Mouse (Mus musculus): ENCODE data around the gene 1700029F12Rik. TPM values are rescaled to one million over a fixed set of nuclear protein-coding genes. Genes with fewer than 3 reads are reported as not detected.

1700029F12Rik gene
- polyA plus RNA-seq, 1 experiment from 2014 or later, result not detected

GRCm38 (mm10) chr13:97014366-97014765, 19.8 kb downstream of the 1700029F12Rik start:
- H3K4me2 ChIP-seq (replicated peaks; ENCODE audit: low read depth, low read length), result no peak overlapping the region
- no peaks in the 10 kb centered on the region for H3K27me3 ChIP-seq (ENCODE audit: control insufficient read depth, insufficient read depth, low read length)
- WGBS, result 78% methylated on average over 4 of the region's 4 CpGs
- H3K4me3 ChIP-seq (ENCODE audit: low read depth, low read length), result no peak overlapping the region
- ATAC-seq (ENCODE audit: insufficient number of reproducible peaks, insufficient read depth, low FRiP score, low read depth), result no peak
- H3K4me1 ChIP-seq (ENCODE audit: control insufficient read depth, insufficient read depth, low read length), result no peaks in the 10 kb centered on the region
- no peaks in the 10 kb centered on the region for H3K36me3 ChIP-seq (ENCODE audit: control insufficient read depth, insufficient read depth, low read length)
- H3K9me3 ChIP-seq (ENCODE audit: control insufficient read depth, low read depth, low read length), result no peaks in the 10 kb centered on the region
- no peak overlapping the region for H3K9ac ChIP-seq (replicated peaks; ENCODE audit: low read depth, low read length)
- no peak overlapping the region for H3K27ac ChIP-seq (ENCODE audit: low read length)

GRCm38 (mm10) chr13:97008266-97009153, 25.7 kb downstream of the 1700029F12Rik start:
- no peak overlapping the region for H3K9ac ChIP-seq (replicated peaks; ENCODE audit: low read depth, low read length)
- H3K4me1 ChIP-seq (ENCODE audit: control insufficient read depth, insufficient read depth, low read length), result no peaks in the 10 kb centered on the region; the same call in 1 of the 2 replicates
- peak overlapping the region; percentile 22 for H3K4me3 ChIP-seq (ENCODE audit: low read depth, low read length)
- H3K4me2 ChIP-seq (replicated peaks; ENCODE audit: low read depth, low read length), result peak overlapping the region; percentile 76
- WGBS, result 2% methylated on average over 19 of the region's 19 CpGs
- H3K27me3 ChIP-seq (ENCODE audit: control insufficient read depth, insufficient read depth, low read length), result no peaks in the 10 kb centered on the region
- no peaks in the 10 kb centered on the region for H3K36me3 ChIP-seq (ENCODE audit: control insufficient read depth, insufficient read depth, low read length)
- no peak for ATAC-seq (ENCODE audit: insufficient number of reproducible peaks, insufficient read depth, low FRiP score, low read depth)
- no peaks in the 10 kb centered on the region for H3K9me3 ChIP-seq (ENCODE audit: control insufficient read depth, low read depth, low read length)
- H3K27ac ChIP-seq (ENCODE audit: low read length), result no peak overlapping the region

- no peak overlapping the region for H3K27ac ChIP-seq (ENCODE audit: low read length)
- H3K4me1 ChIP-seq (ENCODE audit: control insufficient read depth, insufficient read depth, low read length), result no peaks in the 10 kb centered on the region; the same call in 1 of the 2 replicates
- H3K9me3 ChIP-seq (ENCODE audit: control insufficient read depth, low read depth, low read length), result no peaks in the 10 kb centered on the region
- H3K27me3 ChIP-seq (ENCODE audit: control insufficient read depth, insufficient read depth, low read length), result no peaks in the 10 kb centered on the region
- H3K4me3 ChIP-seq (ENCODE audit: low read depth, low read length), result peak overlapping the region; percentile 33
- peak; percentile 71; the same call in 1 of the 2 replicates for ATAC-seq (ENCODE audit: insufficient number of reproducible peaks, insufficient read depth, low FRiP score, low read depth)
- under 1% methylated on average over 18 of the region's 21 CpGs for WGBS
- H3K36me3 ChIP-seq (ENCODE audit: control insufficient read depth, insufficient read depth, low read length), result no peaks in the 10 kb centered on the region
- H3K9ac ChIP-seq (replicated peaks; ENCODE audit: low read depth, low read length), result no peak overlapping the region
- H3K4me2 ChIP-seq (replicated peaks; ENCODE audit: low read depth, low read length), result peak overlapping the region; percentile 76
These were observed 26.5 kb downstream of the 1700029F12Rik start for GRCm38 (mm10) chr13:97007501-97008265.

GRCm38 (mm10) chr13:97006784-97007183, 27.4 kb downstream of the 1700029F12Rik start:
- no peaks in the 10 kb centered on the region; the same call in 1 of the 2 replicates for H3K4me1 ChIP-seq (ENCODE audit: control insufficient read depth, insufficient read depth, low read length)
- no peak for ATAC-seq (ENCODE audit: insufficient number of reproducible peaks, insufficient read depth, low FRiP score, low read depth)

GRCm38 (mm10) chr13:96997080-96997479, 37.1 kb downstream of the 1700029F12Rik start:
- H3K27ac ChIP-seq (ENCODE audit: low read length), result no peak overlapping the region
- H3K27me3 ChIP-seq (ENCODE audit: control insufficient read depth, insufficient read depth, low read length), result no peaks in the 10 kb centered on the region
- H3K4me3 ChIP-seq (ENCODE audit: low read depth, low read length), result no peak overlapping the region
- H3K4me2 ChIP-seq (replicated peaks; ENCODE audit: low read depth, low read length), result no peak overlapping the region
- ATAC-seq (ENCODE audit: insufficient number of reproducible peaks, insufficient read depth, low FRiP score, low read depth), result no peak
- WGBS, result 65% methylated on average over 1 of the region's 1 CpGs
- H3K4me1 ChIP-seq (ENCODE audit: control insufficient read depth, insufficient read depth, low read length), result no peaks in the 10 kb centered on the region
- no peaks in the 10 kb centered on the region for H3K36me3 ChIP-seq (ENCODE audit: control insufficient read depth, insufficient read depth, low read length)
- no peak overlapping the region for H3K9ac ChIP-seq (replicated peaks; ENCODE audit: low read depth, low read length)
- H3K9me3 ChIP-seq (ENCODE audit: control insufficient read depth, low read depth, low read length), result no peaks in the 10 kb centered on the region

More at GRCm38 (mm10) chr13:97006784-97007183, 27.4 kb downstream of the 1700029F12Rik start:
- Histone ChIP-seq H3K4me3 (ENCODE audit: low read depth, low read length) (no peak overlapping the region), H3K9me3 (ENCODE audit: control insufficient read depth, low read depth, low read length) (no peaks in the 10 kb centered on the region), H3K4me2 (replicated peaks; ENCODE audit: low read depth, low read length) (peak overlapping the region; percentile 76; the same call in 1 of the 2 replicates), H3K27me3 (ENCODE audit: control insufficient read depth, insufficient read depth, low read length) (no peaks in the 10 kb centered on the region), H3K36me3 (ENCODE audit: control insufficient read depth, insufficient read depth, low read length) (no peaks in the 10 kb centered on the region), H3K9ac (replicated peaks; ENCODE audit: low read depth, low read length) (no peak overlapping the region), H3K27ac (ENCODE audit: low read length) (no peak overlapping the region)
- WGBS, result 30% methylated on average over 2 of the region's 2 CpGs

- Histone ChIP-seq H3K9me3 (ENCODE audit: control insufficient read depth, low read depth, low read length) (no peaks in the 10 kb centered on the region), H3K27me3 (ENCODE audit: control insufficient read depth, insufficient read depth, low read length) (no peaks in the 10 kb centered on the region), H3K4me3 (ENCODE audit: low read depth, low read length) (no peak overlapping the region), H3K4me2 (replicated peaks; ENCODE audit: low read depth, low read length) (no peak overlapping the region), H3K4me1 (ENCODE audit: control insufficient read depth, insufficient read depth, low read length) (no peaks in the 10 kb centered on the region), H3K9ac (replicated peaks; ENCODE audit: low read depth, low read length) (no peak overlapping the region), H3K36me3 (ENCODE audit: control insufficient read depth, insufficient read depth, low read length) (no peaks in the 10 kb centered on the region), H3K27ac (ENCODE audit: low read length) (no peak overlapping the region)
- no peak for ATAC-seq (ENCODE audit: insufficient number of reproducible peaks, insufficient read depth, low FRiP score, low read depth)
- 58% methylated on average over 5 of the region's 5 CpGs for WGBS
These were observed 38.9 kb downstream of the 1700029F12Rik start for GRCm38 (mm10) chr13:96995243-96995642.

GRCm38 (mm10) chr13:96993291-96993989, 40.7 kb downstream of the 1700029F12Rik start:
- WGBS, result 49% methylated on average over 8 of the region's 8 CpGs
- H3K4me3 ChIP-seq (ENCODE audit: low read depth, low read length), result no peak overlapping the region
- no peaks in the 10 kb centered on the region for H3K9me3 ChIP-seq (ENCODE audit: control insufficient read depth, low read depth, low read length)
- no peak overlapping the region for H3K27ac ChIP-seq (ENCODE audit: low read length)
- H3K27me3 ChIP-seq (ENCODE audit: control insufficient read depth, insufficient read depth, low read length), result no peaks in the 10 kb centered on the region
- ATAC-seq (ENCODE audit: insufficient number of reproducible peaks, insufficient read depth, low FRiP score, low read depth), result no peak
- H3K4me2 ChIP-seq (replicated peaks; ENCODE audit: low read depth, low read length), result no peak overlapping the region
- H3K9ac ChIP-seq (replicated peaks; ENCODE audit: low read depth, low read length), result no peak overlapping the region
- H3K36me3 ChIP-seq (ENCODE audit: control insufficient read depth, insufficient read depth, low read length), result no peaks in the 10 kb centered on the region
- H3K4me1 ChIP-seq (ENCODE audit: control insufficient read depth, insufficient read depth, low read length), result no peaks in the 10 kb centered on the region

Data from stomach, embryonic 14.5 days (tissue).